Mouse (Mus musculus): ENCODE results near the gene Myo16.

Myo16 gene

DNA sequence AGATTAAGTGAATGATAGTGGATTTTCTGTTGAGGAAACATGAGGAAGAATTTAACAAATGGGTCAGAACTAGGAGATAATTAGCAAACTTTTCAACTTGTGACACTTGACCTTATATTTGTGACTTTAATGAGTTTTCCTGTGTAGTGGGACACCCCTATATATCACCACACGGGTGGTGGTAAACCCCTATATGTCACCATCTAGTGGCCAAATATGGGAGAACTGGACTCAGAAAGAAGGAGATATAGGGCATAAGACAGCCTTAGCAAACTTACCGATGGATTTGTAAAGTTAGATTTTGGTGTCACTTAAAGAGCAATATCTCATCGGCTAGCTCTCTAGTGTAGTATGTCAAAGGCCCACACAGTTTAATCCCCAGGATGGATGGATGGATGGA is 147.1 kb downstream of the Myo16 start:
- DNase-seq (ENCODE audit: low read depth in 2 of 2, low spot score in 2 of 2): no peak

- DNase-seq (ENCODE audit: low read depth in 2 of 2, low spot score in 2 of 2): no peak
Observed at GRCm38 (mm10) chr8:10303061-10303460, 149.3 kb downstream of the Myo16 start.

GRCm38 (mm10) chr8:10303992-10304391 is 150.3 kb downstream of the Myo16 start:
- no peak for DNase-seq (ENCODE audit: low read depth in 2 of 2, low spot score in 2 of 2)

DNA sequence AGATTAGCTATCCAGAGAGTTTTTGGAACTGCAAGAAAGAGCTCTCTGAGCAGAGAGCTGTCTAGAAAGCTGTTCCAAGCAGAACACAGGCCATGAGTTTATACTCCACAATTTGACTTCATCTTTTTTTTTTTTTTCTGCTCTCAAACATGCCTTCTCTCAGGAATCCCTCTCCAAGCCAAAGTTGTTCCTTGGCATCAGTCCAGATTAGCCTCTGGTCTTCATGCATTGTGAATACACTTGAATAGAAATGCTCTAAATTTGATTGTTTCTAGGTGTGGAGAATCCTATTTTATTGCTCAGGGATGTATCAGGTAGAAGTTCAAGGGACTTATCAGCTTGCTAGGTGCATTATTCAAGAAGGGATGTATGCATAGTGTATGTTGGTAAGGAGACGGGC is 151.0 kb downstream of the Myo16 start:
- no peak for DNase-seq (ENCODE audit: low read depth in 2 of 2, low spot score in 2 of 2)

- DNase-seq (ENCODE audit: low read depth in 2 of 2, low spot score in 2 of 2): no peak
Observed at GRCm38 (mm10) chr8:10307345-10307744, 153.6 kb downstream of the Myo16 start.

- DNase-seq (ENCODE audit: low read depth in 2 of 2, low spot score in 2 of 2): no peak
Observed at GRCm38 (mm10) chr8:10307770-10308476, 154.2 kb downstream of the Myo16 start.

- no peak for DNase-seq (ENCODE audit: low read depth in 2 of 2, low spot score in 2 of 2)
Observed at GRCm38 (mm10) chr8:10310470-10310869, 156.8 kb downstream of the Myo16 start.

DNA sequence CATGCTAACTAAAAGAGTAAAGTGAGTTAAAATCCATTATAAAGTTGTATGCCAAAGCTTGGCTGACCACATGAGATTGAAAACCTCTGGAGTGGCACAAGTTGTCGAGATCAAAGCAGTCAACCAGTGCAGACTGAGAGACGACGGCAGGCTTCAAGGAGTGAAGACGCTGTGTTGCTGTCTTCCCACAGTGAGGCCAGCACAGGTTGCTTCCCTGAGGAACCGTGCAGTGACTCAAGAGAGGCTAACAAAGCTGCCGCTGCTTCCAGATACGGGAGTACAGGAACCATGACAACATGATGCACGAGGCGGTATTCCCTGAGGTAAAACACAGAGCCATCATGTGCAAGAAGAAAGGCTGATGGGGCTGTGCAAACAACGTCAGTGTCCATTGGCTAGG is 158.6 kb downstream of the Myo16 start:
- no peak for DNase-seq (ENCODE audit: low read depth in 2 of 2, low spot score in 2 of 2)

- DNase-seq (ENCODE audit: low read depth in 2 of 2, low spot score in 2 of 2): no peak
Observed at GRCm38 (mm10) chr8:10316201-10316600, 162.5 kb downstream of the Myo16 start.

GRCm38 (mm10) chr8:10318103-10318502 is 164.4 kb downstream of the Myo16 start:
- no peak for DNase-seq (ENCODE audit: low read depth in 2 of 2, low spot score in 2 of 2)

- DNase-seq (ENCODE audit: low read depth in 2 of 2, low spot score in 2 of 2): no peak
Observed at GRCm38 (mm10) chr8:10350451-10350850, 196.7 kb downstream of the Myo16 start.

GRCm38 (mm10) chr8:10358711-10359110 is 205.0 kb downstream of the Myo16 start:
- no peak for DNase-seq (ENCODE audit: low read depth in 2 of 2, low spot score in 2 of 2)

DNA sequence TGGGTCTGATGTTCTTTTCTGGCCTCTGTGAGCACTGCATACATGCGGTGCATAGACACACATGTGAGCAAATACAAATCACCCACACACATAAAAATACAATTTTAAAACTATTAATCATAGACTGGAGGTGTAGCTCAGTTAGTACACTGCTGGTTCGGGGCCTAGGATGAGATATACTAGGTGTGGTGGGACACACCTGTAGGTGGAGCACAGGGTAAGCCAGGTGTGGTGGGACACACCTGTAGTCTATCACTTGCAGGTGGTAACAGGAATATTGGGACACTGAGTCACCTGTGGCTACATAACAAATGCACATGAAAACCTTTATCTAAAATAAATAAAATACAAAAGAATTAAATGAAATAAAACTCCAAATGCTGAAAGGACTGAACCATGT is 209.2 kb downstream of the Myo16 start:
- no peak for DNase-seq (ENCODE audit: low read depth in 2 of 2, low spot score in 2 of 2)

DNA sequence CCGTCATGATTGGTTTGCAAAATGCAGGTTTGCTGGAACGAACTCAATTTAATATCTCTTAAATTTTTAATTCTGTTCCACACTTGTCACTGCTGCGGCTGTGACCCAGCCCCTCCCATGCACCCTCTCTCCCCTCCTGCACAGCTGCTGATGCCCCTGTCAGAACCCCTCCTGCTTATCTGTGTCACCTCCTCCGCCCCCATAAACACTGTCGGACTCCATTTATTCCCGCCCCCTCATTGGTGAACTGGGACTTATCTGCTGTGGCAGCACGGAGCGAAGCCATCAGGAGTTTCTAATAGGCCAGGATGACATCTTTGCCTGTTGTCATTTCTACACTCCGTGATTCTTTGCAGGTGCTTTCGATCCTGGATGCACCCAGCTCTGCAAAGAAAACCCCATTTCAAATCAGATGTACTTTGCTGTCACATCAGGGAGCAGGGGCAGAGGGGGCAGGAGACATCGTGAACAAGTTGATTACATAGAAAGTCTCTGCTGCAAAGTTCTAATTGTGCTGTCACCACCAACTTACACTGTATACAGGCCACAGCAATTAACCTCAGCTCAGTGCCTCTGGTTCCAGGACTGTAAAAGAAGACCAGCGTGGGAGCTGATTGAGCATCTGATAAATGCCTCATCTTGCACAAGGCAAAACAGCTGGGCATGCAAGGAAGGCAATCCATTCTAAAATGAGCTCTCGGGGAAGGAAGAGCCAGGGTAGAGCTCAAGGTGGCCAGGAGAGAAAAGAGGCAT is 210.1 kb downstream of the Myo16 start:
- DNase-seq (ENCODE audit: low read depth in 2 of 2, low spot score in 2 of 2): no peak

DNA sequence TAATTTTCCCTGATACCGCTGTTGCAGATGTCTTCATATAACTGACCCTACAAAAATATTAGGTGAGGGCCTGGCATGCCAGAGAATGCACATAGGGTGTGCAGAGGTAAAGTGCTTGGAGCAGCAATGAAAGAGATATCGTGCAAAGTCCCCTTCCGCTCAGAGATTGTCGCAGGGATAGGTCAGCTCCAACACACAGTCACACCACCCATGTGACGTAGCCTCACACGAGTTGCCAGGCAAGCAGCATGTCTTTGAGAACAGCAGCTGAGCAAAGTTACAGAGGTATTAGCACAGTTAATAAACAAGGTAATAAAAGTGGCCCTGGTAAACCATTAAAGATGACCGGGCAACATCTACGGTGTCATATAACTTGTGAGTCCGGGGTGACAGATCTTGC is 212.4 kb downstream of the Myo16 start:
- no peak for DNase-seq (ENCODE audit: low read depth in 2 of 2, low spot score in 2 of 2)

DNA sequence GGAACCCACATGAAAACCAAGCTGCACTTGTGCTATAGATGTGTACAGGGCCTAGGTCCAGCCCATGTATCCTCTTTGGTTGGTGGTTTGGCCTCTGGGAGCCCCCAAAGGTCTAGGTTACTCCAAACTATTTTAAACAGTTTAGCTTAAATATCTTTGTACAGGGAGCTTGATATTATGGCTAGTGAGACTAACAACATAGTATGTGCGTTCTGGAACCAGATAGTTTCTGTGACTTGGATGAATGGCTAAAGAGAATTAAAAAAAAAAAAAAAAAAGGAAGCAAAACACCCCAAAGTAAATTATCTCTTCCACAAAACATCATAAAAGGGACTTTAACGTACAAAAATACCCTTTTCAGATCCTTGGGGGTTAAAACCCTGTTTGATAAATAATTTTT is 218.9 kb downstream of the Myo16 start:
- DNase-seq (ENCODE audit: low read depth in 2 of 2, low spot score in 2 of 2): no peak

DNA sequence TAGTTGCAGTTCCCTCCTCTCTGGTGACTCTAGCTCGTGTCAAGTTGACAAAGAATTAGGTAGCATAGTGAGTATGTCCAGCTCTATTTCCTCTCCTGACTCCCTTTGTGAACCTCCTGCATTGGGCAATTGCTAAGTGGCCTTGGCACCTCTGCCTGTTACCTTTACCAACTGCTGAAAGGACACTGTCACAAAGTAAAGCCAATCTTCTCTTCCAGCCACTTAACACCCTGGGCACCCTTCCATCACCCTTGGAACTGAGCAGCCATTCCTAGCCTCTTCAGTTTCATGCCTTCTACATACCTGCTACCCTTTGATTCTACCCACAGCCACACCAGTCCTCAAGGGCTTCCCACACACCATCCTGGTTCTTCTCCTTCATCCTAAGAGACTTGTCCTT is 233.4 kb downstream of the Myo16 start:
- no peak for DNase-seq (ENCODE audit: low read depth in 2 of 2, low spot score in 2 of 2)

- no peak for DNase-seq (ENCODE audit: low read depth in 2 of 2, low spot score in 2 of 2)
Observed at GRCm38 (mm10) chr8:10391096-10391683, 237.5 kb downstream of the Myo16 start.

- DNase-seq (ENCODE audit: low read depth in 2 of 2, low spot score in 2 of 2): no peak
Observed at GRCm38 (mm10) chr8:10391913-10392312, 238.2 kb downstream of the Myo16 start.

- no peak for DNase-seq (ENCODE audit: low read depth in 2 of 2, low spot score in 2 of 2)
Observed at GRCm38 (mm10) chr8:10394506-10394905, 240.8 kb downstream of the Myo16 start.

- DNase-seq (ENCODE audit: low read depth in 2 of 2, low spot score in 2 of 2): no peak
Observed at GRCm38 (mm10) chr8:10395146-10395545, 241.4 kb downstream of the Myo16 start.

GRCm38 (mm10) chr8:10402606-10403005 is 248.9 kb downstream of the Myo16 start:
- DNase-seq (ENCODE audit: low read depth in 2 of 2, low spot score in 2 of 2): peak in 1 of 2 experiments; percentile 32

Measured in CD8-positive naive resting alpha-beta T cell, adult 2 months (primary cell).